Mouse (Mus musculus) CH12.LX (cell line): Measurements from ENCODE around the gene Edc3. TPM values are rescaled to one million over a fixed set of nuclear protein-coding genes. Genes with fewer than 3 reads are reported as not detected.
"Not testable (repeated sequence)": the region's sequence is repeated elsewhere in the genome, so short reads cannot be mapped to it uniquely, and the experiment has no call there.

Source experiments
- DNase-seq: peaks from one replicate; pipeline ENCODE4 v3.0.0-alpha.2; 2013; ENCODE audit errors: extremely low read depth
- H3K27ac ChIP-seq: 2 replicates; pipeline ENCODE4 v1.5.1; 2012; ENCODE audit warnings: low read depth, mild to moderate bottlenecking, control low read depth, moderate library complexity; ENCODE audit not compliant: insufficient read depth
- H3K27me3 ChIP-seq: replicated peaks from 2 replicates; pipeline ENCODE3; 2012; ENCODE audit warnings: inconsistent platforms
- H3K36me3 ChIP-seq, 2 experiments: replicated peaks in 1 of 2; 2 replicates each; pipeline versions ENCODE3 to v1.6.1; 2012; ENCODE audit warnings: inconsistent platforms in 1 of 2, low read length in 1 of 2, mild to moderate bottlenecking in 1 of 2, mixed read lengths in 1 of 2, moderate library complexity in 1 of 2; ENCODE audit not compliant: control insufficient read depth in 1 of 2, insufficient read depth in 1 of 2
- H3K4me1 ChIP-seq, 2 experiments: 2 replicates each; pipeline ENCODE4 v1.6.1; 2012; ENCODE audit warnings: inconsistent platforms in 1 of 2, moderate library complexity in 1 of 2; ENCODE audit not compliant: insufficient read depth in 2 of 2, control insufficient read depth in 1 of 2
- H3K4me2 ChIP-seq: 2 replicates; pipeline ENCODE4 v1.6.1; 2012; ENCODE audit warnings: low read depth, mild to moderate bottlenecking, control low read depth; ENCODE audit not compliant: poor library complexity, insufficient read depth, severe bottlenecking
- H3K4me3 ChIP-seq, 3 experiments: fragments of 150-350 bp in 1 of 3; sonication (generic) in 1 of 3; replicated peaks in 1 of 3; 2 replicates each; pipeline versions ENCODE3 to v1.5.1; 2011 to 2012; ENCODE audit warnings: low read depth in 2 of 3, low read length in 2 of 3, mild to moderate bottlenecking in 2 of 3, moderate library complexity in 2 of 3, control low read depth in 1 of 3, improper control_type of control experiment in 1 of 3, inconsistent platforms in 1 of 3, mixed read lengths in 1 of 3; ENCODE audit not compliant: poor library complexity in 1 of 3
- H3K79me2 ChIP-seq: replicated peaks from 2 replicates; pipeline ENCODE4 v1.6.1; 2012; ENCODE audit warnings: mild to moderate bottlenecking, moderate library complexity; ENCODE audit not compliant: control insufficient read depth, poor library complexity, insufficient read depth, severe bottlenecking; ENCODE audit errors: extremely low read depth
- H3K9ac ChIP-seq: 2 replicates; pipeline ENCODE4 v1.6.1; 2012; ENCODE audit warnings: low read depth, mild to moderate bottlenecking, control low read depth, moderate library complexity; ENCODE audit not compliant: insufficient read depth
- H3K9me3 ChIP-seq: replicated peaks from 2 replicates; pipeline ENCODE3; 2012; ENCODE audit warnings: low read length, inconsistent platforms, mixed read lengths
- BHLHE40 ChIP-seq: IDR thresholded peaks from 2 replicates; pipeline ENCODE4 v1.6.1; 2011; ENCODE audit warnings: mild to moderate bottlenecking, low read depth, low read length, improper control_type of control experiment
- CTCF ChIP-seq, 2 experiments: IDR thresholded peaks in 1 of 2; conservative IDR thresholded peaks in 1 of 2; 2 replicates each; pipeline ENCODE4 v1.5.1; 2011 to 2012; ENCODE audit warnings: low read depth in 2 of 2, low read length in 2 of 2, improper control_type of control experiment in 1 of 2, inconsistent platforms in 1 of 2, mild to moderate bottlenecking in 1 of 2, moderate library complexity in 1 of 2
- E2F4 ChIP-seq: IDR thresholded peaks from 2 replicates; pipeline ENCODE4 v1.6.1; 2011; ENCODE audit warnings: low read depth, low read length, improper control_type of control experiment; ENCODE audit not compliant: insufficient replicate concordance
- ELF1 ChIP-seq: IDR thresholded peaks from 2 replicates; pipeline ENCODE4 v1.6.1; 2014; ENCODE audit warnings: low read depth, mild to moderate bottlenecking, inconsistent platforms, low read length, improper control_type of control experiment
- EP300 ChIP-seq: IDR thresholded peaks from 2 replicates; pipeline ENCODE4 v1.6.1; 2011; ENCODE audit warnings: low read length, improper control_type of control experiment
- IRF4 ChIP-seq: IDR thresholded peaks from 2 replicates; pipeline ENCODE4 v1.6.1; 2014; ENCODE audit warnings: low read depth, mild to moderate bottlenecking, inconsistent platforms, low read length, improper control_type of control experiment
- KAT2A ChIP-seq: IDR thresholded peaks from 2 replicates; pipeline ENCODE4 v1.6.1; 2012; ENCODE audit warnings: low read length, improper control_type of control experiment, inconsistent platforms; ENCODE audit not compliant: insufficient replicate concordance
- MAX ChIP-seq: IDR thresholded peaks from 2 replicates; pipeline ENCODE4 v1.6.1; 2011; ENCODE audit warnings: low read length, improper control_type of control experiment
- MEF2A ChIP-seq: IDR thresholded peaks from 2 replicates; pipeline ENCODE4 v1.6.1; 2014; ENCODE audit warnings: low read depth, mild to moderate bottlenecking, inconsistent platforms, low read length, improper control_type of control experiment, borderline replicate concordance
- NELFE ChIP-seq: IDR thresholded peaks from 2 replicates; pipeline ENCODE4 v1.6.1; 2011; ENCODE audit warnings: low read depth, low read length, improper control_type of control experiment
- NRF1 ChIP-seq: IDR thresholded peaks from 2 replicates; pipeline ENCODE4 v1.6.1; 2014; ENCODE audit warnings: low read depth, mild to moderate bottlenecking, inconsistent platforms, low read length, improper control_type of control experiment, moderate library complexity
- POLR2A ChIP-seq: IDR thresholded peaks from 2 replicates; pipeline ENCODE4 v1.6.1; 2011; ENCODE audit warnings: low read depth, mild to moderate bottlenecking, improper control_type of control experiment, low read length
- POLR2AphosphoS2 ChIP-seq: IDR thresholded peaks from 2 replicates; pipeline ENCODE4 v1.6.1; 2011; ENCODE audit warnings: low read depth, low read length, improper control_type of control experiment
- RAD21 ChIP-seq: IDR thresholded peaks from 2 replicates; pipeline ENCODE4 v1.6.1; 2011; ENCODE audit warnings: low read depth, mild to moderate bottlenecking, low read length, improper control_type of control experiment, moderate library complexity
- RCOR1 ChIP-seq: conservative IDR thresholded peaks from 2 replicates; pipeline ENCODE4 v1.6.1; 2012; ENCODE audit warnings: low read depth, mild to moderate bottlenecking, inconsistent platforms, low read length, improper control_type of control experiment
- SIN3A ChIP-seq: IDR thresholded peaks from 2 replicates; pipeline ENCODE4 v1.6.1; 2012; ENCODE audit warnings: low read length, improper control_type of control experiment, inconsistent platforms
- UBTF ChIP-seq: IDR thresholded peaks from 2 replicates; pipeline ENCODE4 v1.6.1; 2012; ENCODE audit warnings: low read depth, mild to moderate bottlenecking, inconsistent platforms, low read length, improper control_type of control experiment, moderate library complexity
- ZC3H11A ChIP-seq: IDR thresholded peaks from 2 replicates; pipeline ENCODE4 v1.6.1; 2012; ENCODE audit warnings: low read depth, mild to moderate bottlenecking, inconsistent platforms, low read length, improper control_type of control experiment
- ZMIZ1 ChIP-seq: IDR thresholded peaks from 2 replicates; pipeline ENCODE4 v1.6.1; 2012; ENCODE audit warnings: low read depth, mild to moderate bottlenecking, inconsistent platforms, low read length, improper control_type of control experiment
- dilution Hi-C: fragments of 300-500 bp; cut with MboI; formaldehyde crosslinking; loops from 2 replicates; pipeline ENCODE4 v1.14.3; 2020; ENCODE audit warnings: low sequenced_read_pairs; ENCODE audit not compliant: extremely low pct_unique_long_range_greater_than_20kb, extremely low pct_ligation_motif_present
- in situ Hi-C: fragments of 300-500 bp; cut with MboI; formaldehyde crosslinking; loops from 3 replicates; pipeline ENCODE4 v1.14.3; 2019; ENCODE audit warnings: low sequenced_read_pairs, low pct_ligation_motif_present, low pct_unique_long_range_greater_than_20kb, mixed read lengths
- polyA plus RNA-seq: library from polyadenylated mRNA; unstranded; fragments of >175 nt; gene quantifications from 2 replicates; pipeline ENCODE4 v1.2.1, GENCODE M21; 2012; ENCODE audit warnings: low read depth; ENCODE audit not compliant: insufficient read length
- total RNA-seq, 2 experiments: library from RNA; depleted of rRNA; stranded (reverse); fragments of 300-350 nt in 1 of 2; fragments of >200 nt in 1 of 2; gene quantifications; 2 replicates each; pipeline ENCODE4 v1.2.3; 2012 to 2014

Edc3 gene
- total and polyA plus RNA-seq, 3 experiments, result 10.6 to 24.1 (median 13.6) TPM

DNA sequence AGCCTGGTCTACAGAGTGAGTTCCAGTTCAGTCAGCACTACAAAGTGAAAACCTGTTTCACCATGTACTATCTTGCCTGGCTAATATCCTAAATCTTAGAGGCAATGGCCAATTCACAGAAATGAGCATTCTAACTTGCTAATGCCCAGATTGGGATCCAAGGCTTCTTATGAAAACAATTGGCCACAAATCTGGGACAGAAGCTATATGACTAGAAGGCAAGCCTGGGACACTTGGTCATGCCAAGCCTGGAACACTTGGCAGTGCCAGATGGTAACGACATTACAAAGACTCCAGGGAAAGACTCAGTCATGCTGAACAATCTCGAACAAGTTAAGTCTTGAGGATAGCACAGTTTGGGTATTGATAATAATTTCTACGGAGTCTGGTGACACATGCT lies 1.8 kb upstream of the Edc3 start:
- Histone ChIP-seq H3K9me3 (peaks cover 7% of the 10 kb centered on the region), H3K36me3 (peaks cover 0 to 11% of the 10 kb centered on the region in 2 experiments), H3K9ac (no peak overlapping the region), H3K4me1 (peaks cover 0 to 12% of the 10 kb centered on the region in 2 experiments; a peak in 1 of 4 replicates), H3K4me3 (no peak overlapping the region), H3K27ac (no peak overlapping the region), H3K27me3 (peaks cover 27% of the 10 kb centered on the region), H3K4me2 (no peak overlapping the region), H3K79me2 (peaks cover 21% of the 10 kb centered on the region)
- TF ChIP-seq CTCF (conservative IDR thresholded peaks at IDR 0.05 in 1 of 2, IDR thresholded peaks at IDR 0.05 in 1 of 2; ENCODE audit: low read depth in 2 of 2, low read length in 2 of 2) (no peak), IRF4 (no peak), MAX (no peak), ZC3H11A (no peak), ZMIZ1 (no peak), SIN3A (no peak), ELF1 (no peak), MEF2A (no peak), NELFE (no peak)
- dilution Hi-C loops, result no loop called here
- DNase-seq, result no peak
- in situ Hi-C loops, result no loop called here

DNA sequence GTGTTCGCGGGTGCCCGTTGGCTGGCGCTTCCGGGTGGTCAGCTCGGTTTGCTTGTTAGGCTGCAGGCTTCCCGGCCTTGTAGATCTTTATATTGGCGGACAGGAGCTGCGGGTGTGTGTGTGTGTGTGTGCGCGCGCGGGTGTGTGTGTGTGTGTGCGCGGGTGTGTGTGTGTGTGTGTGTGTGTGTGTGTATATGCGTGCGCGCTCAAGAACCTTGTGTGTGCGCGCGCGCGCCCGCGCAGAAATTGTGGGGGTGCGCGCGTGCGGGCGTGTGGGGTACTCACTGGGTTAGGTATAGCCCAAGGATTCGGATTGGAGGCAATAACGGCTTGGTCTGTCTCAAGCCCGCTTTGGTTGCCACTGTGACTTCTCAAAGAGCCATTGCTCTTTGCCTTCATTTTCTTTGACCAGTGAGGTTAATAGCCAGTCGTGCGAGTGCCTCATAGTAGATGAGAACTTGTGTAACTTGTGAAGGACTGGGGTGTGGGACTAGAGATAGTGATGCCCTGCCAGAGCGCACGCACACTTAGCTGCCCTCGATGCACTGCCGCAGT lies 457 bp downstream of the Edc3 start:
- dilution Hi-C loops (no loop called here), in situ Hi-C loops (no loop called here)
- peaks cover 7 to 25% of the 10 kb centered on the region in 2 experiments for H3K36me3 ChIP-seq
- H3K4me2 ChIP-seq, result peak overlapping the region; percentile 97
- peaks cover 7% of the 10 kb centered on the region for H3K9me3 ChIP-seq
- no peak overlapping the region for H3K27ac ChIP-seq
- peaks cover 0 to 12% of the 10 kb centered on the region in 2 experiments; a peak in 1 of 4 replicates for H3K4me1 ChIP-seq
- peak overlapping the region; percentile 71 to 99 (median 90) for H3K4me3 ChIP-seq
- peak overlapping the region; percentile 42 for H3K9ac ChIP-seq
- DNase-seq, result peak; percentile 20
- TF ChIP-seq BHLHE40, result 0 out of 2 replicates have a peak, but pooled peaks have one; percentile 9
- no peak for TF ChIP-seq POLR2A
- peak; percentile 62 for TF ChIP-seq NRF1
- 0 out of 2 replicates have a peak, but pooled peaks have one; percentile 2 for TF ChIP-seq IRF4
- TF ChIP-seq ZC3H11A, result no peak
- TF ChIP-seq EP300, result no peak
- TF ChIP-seq ELF1, result peak; percentile 87; the same call in 1 of the 2 replicates
- no peak for TF ChIP-seq RCOR1
- TF ChIP-seq RAD21, result no peak
- TF ChIP-seq KAT2A, result 0 out of 2 replicates have a peak, but pooled peaks have one; percentile 5
- TF ChIP-seq UBTF, result no peak
- TF ChIP-seq MAX, result peak; percentile 17; the same call in 1 of the 2 replicates
- no peak for TF ChIP-seq POLR2AphosphoS2
- TF ChIP-seq E2F4, result no peak
- 0 out of 2 replicates have a peak, but pooled peaks have one; percentile 24 for TF ChIP-seq SIN3A
- peaks cover 21% of the 10 kb centered on the region for H3K79me2 ChIP-seq
- peaks cover 9% of the 10 kb centered on the region for H3K27me3 ChIP-seq

DNA sequence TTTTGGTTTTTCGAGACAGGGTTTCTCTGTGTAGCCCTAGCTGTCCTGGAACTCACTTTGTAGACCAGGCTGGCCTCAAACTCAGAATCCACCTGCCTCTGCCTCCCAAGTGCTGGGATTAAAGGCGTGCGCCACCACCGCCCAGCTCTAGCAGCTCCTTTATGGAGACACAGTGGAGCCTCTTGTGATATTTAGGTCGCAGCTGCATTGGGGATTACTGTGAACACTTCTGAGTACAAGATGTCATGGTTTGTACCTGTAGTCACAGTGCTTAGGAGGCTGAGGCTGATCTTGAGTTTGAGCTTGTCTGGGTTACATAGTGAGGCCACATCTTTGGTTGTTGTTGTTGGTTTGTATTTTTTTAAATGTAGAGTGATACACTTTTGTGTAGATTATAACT lies 1.9 kb downstream of the Edc3 start:
- H3K4me2 ChIP-seq, H3K27ac ChIP-seq, dilution Hi-C loops: not testable (repeated sequence)

More for the DNA sequence above, 1.9 kb downstream of the Edc3 start:
- DNase-seq, H3K9me3 ChIP-seq, H3K27me3 ChIP-seq, H3K4me3 ChIP-seq, H3K9ac ChIP-seq, in situ Hi-C loops: not testable (repeated sequence)
- Histone ChIP-seq H3K79me2 (peaks cover 21% of the 10 kb centered on the region), H3K4me1 (peaks cover 0 to 12% of the 10 kb centered on the region in 2 experiments; a peak in 1 of 4 replicates), H3K36me3 (peaks cover 17 to 37% of the 10 kb centered on the region in 2 experiments)
